ENCODE assay signal across 15 mouse cellular contexts in genomic region chr7:57618697-57619096, GRCm38 (mm10).
"Had no signal": no experiment of that assay in that cellular context is flagged by ENCODE, and none has a peak within 500 bp of the region (broad histone marks: within the 10 kb centered on the region; RNA-seq: fewer than 3 reads in every experiment).

No protein-coding gene starts in this region.

- H3K9ac ChIP-seq: intestine, embryonic 15.5 days; limb, embryonic 13.5 days; liver, embryonic 12.5 days; liver, embryonic 15.5 days; lung, embryonic 15.5 days; midbrain, embryonic 12.5 days had no signal

- DNase-seq: kidney, adult 11 months; liver; lung, adult 18-20 months; lung, postnatal 10 days; lung, postnatal 36 days; thymus, adult 18-20 months; thymus, postnatal 36 days had no signal

- H3K36me3 ChIP-seq: intestine, embryonic 15.5 days; limb, embryonic 10.5 days; limb, embryonic 13.5 days; liver, embryonic 12.5 days; liver, embryonic 15.5 days; lung, embryonic 15.5 days; midbrain, embryonic 12.5 days had no signal

- H3K4me2 ChIP-seq: intestine, embryonic 15.5 days; limb, embryonic 13.5 days; liver, embryonic 12.5 days; liver, embryonic 15.5 days; lung, embryonic 15.5 days; midbrain, embryonic 12.5 days had no signal

- H3K27me3 ChIP-seq: intestine, embryonic 15.5 days; limb, embryonic 13.5 days; liver, embryonic 12.5 days; liver, embryonic 15.5 days; lung, embryonic 15.5 days; megakaryocyte, embryonic 14.5 days; midbrain, embryonic 12.5 days had no signal

- H3K9me3 ChIP-seq: intestine, embryonic 15.5 days; limb, embryonic 10.5 days; limb, embryonic 13.5 days; liver, embryonic 12.5 days; liver, embryonic 15.5 days; lung, embryonic 15.5 days; megakaryocyte, embryonic 14.5 days; midbrain, embryonic 12.5 days had no signal

- H3K27ac ChIP-seq: intestine, embryonic 15.5 days; limb, embryonic 10.5 days; limb, embryonic 13.5 days; liver, embryonic 12.5 days; liver, embryonic 15.5 days; lung, embryonic 15.5 days; midbrain, embryonic 12.5 days had no signal

- H3K4me3 ChIP-seq: intestine, embryonic 15.5 days; limb, embryonic 10.5 days; limb, embryonic 13.5 days; liver, embryonic 12.5 days; liver, embryonic 15.5 days; lung, embryonic 15.5 days; megakaryocyte, embryonic 14.5 days; midbrain, embryonic 12.5 days had no signal

- ATAC-seq: intestine, embryonic 15.5 days; liver, embryonic 12.5 days had no signal

- H3K4me1 ChIP-seq: intestine, embryonic 15.5 days; limb, embryonic 13.5 days; liver, embryonic 12.5 days; liver, embryonic 15.5 days; lung, embryonic 15.5 days; megakaryocyte, embryonic 14.5 days; midbrain, embryonic 12.5 days had no signal
